Mouse (Mus musculus): Measurements from ENCODE around the gene Sbf2. TPM values are rescaled to one million over a fixed set of nuclear protein-coding genes. Genes with fewer than 3 reads are reported as not detected.

Gene Sbf2
- polyA plus RNA-seq, 1 experiment from 2014 or later: 19.3 TPM

DNA sequence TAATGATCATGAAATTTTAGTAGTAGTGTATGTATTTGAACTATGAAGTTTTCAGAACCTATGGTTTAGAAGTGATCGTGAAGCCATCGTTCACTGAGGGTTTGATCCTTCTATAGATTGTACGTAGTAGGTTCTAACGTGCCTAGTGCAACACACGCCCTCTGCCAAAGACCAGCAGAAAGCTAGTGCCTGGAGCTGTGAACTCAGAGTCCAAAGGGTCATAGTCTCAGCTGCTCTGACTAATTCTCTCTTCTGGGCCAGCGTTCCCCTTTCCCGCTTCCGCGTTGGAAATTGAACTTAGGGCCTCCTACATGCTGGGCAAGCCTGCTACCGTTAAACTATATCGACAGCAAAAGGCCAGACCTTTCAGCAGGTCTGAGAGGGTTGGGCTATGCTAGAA, 1.1 kb upstream of the Sbf2 start:
- ATAC-seq: peak; percentile 78
- peak overlapping the region; percentile 96 for H3K4me2 ChIP-seq (replicated peaks; ENCODE audit: low read depth)
- H3K4me1 ChIP-seq (replicated peaks; ENCODE audit: control insufficient read depth, insufficient read depth, low read length): peaks cover 10% of the 10 kb centered on the region
- peak overlapping the region; percentile 77 for H3K4me3 ChIP-seq (ENCODE audit: low read depth, low read length)
- peak overlapping the region; percentile 93; the same call in 1 of the 2 replicates for H3K9ac ChIP-seq (ENCODE audit: low read depth, low read length)
- no peaks in the 10 kb centered on the region for H3K27me3 ChIP-seq (replicated peaks; ENCODE audit: control insufficient read depth, insufficient read depth, low read length)
- H3K36me3 ChIP-seq (ENCODE audit: control insufficient read depth, insufficient read depth): no peaks in the 10 kb centered on the region
- 13% methylated on average over 11 of the region's 11 CpGs for WGBS
- no peak for TF ChIP-seq CTCF (IDR thresholded peaks at IDR 0.05; ENCODE audit: low read depth)
- peak overlapping the region; percentile 100 for H3K27ac ChIP-seq (ENCODE audit: low read depth, low read length)
- no peaks in the 10 kb centered on the region for H3K9me3 ChIP-seq (ENCODE audit: control insufficient read depth)

DNA sequence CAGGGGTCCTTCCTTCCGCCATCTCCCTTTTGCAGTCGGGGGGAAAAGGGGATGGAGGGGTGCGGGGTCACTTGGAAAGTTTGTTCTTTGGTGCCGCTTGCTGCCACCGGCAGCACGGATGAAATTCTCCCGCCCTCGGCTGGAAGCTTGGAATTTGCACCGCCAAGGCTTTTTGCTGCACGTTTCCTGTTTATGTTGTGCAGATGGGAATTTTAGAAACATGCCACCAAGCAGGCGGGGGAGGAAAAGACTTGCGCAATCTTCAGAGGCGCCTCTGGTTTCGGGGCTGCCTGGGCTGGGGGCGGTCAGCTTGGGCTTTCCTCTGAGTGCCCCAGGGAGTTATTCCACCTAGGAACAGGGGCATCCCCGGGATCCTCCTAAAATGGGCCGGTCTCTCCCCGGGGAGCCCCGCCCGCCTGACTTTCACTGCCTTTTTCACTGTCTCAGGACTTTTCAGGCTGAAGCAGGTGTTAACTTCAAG, 469 bp upstream of the Sbf2 start:
- Histone ChIP-seq H3K27me3 (replicated peaks; ENCODE audit: control insufficient read depth, insufficient read depth, low read length) (no peaks in the 10 kb centered on the region), H3K4me3 (ENCODE audit: low read depth, low read length) (peak overlapping the region; percentile 77), H3K27ac (ENCODE audit: low read depth, low read length) (peak overlapping the region; percentile 100), H3K4me2 (replicated peaks; ENCODE audit: low read depth) (peak overlapping the region; percentile 96), H3K36me3 (ENCODE audit: control insufficient read depth, insufficient read depth) (no peaks in the 10 kb centered on the region), H3K4me1 (replicated peaks; ENCODE audit: control insufficient read depth, insufficient read depth, low read length) (peaks cover 10% of the 10 kb centered on the region), H3K9ac (ENCODE audit: low read depth, low read length) (peak overlapping the region; percentile 93), H3K9me3 (ENCODE audit: control insufficient read depth) (no peaks in the 10 kb centered on the region)
- no peak for TF ChIP-seq CTCF (IDR thresholded peaks at IDR 0.05; ENCODE audit: low read depth)
- peak; percentile 17 for ATAC-seq
- 2% methylated on average over 20 of the region's 20 CpGs for WGBS

DNA sequence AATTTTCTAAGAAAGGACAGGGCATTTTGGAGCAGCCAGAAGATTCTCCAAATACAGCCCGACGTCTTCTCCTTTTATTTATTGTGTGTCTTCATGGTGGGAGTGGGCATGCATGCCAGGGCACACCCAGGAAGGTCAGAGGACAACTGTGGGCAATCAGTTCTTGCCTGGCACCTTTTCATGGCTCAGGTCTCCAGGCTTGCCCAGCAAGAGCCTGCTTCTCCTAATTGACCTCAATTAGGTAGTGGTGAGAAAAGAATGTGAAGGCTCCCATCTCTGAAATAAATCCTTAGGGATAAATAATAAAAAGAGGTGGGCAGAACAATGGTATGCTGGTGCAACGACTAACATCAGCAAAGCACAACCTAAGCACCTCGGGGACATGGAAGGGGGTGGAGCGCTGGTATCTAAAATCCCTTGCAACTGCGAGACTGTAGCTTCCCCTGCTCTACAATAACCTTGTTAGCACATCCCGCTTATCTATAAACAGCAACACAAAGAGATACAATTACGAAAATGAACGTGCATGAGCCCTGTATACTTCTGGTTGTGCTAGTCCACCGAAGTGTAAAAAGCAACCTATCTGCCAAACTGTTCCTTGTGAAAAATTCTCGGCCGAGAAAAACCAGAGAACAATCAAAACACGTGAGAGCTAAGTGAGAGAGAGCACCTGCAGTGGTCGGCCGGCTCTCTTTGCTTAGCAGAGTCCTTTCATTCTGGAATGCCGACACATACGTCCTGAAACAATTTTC, 1.2 kb downstream of the Sbf2 start:
- Histone ChIP-seq H3K27ac (ENCODE audit: low read depth, low read length) (peak overlapping the region; percentile 100), H3K9ac (ENCODE audit: low read depth, low read length) (peak overlapping the region; percentile 93), H3K36me3 (ENCODE audit: control insufficient read depth, insufficient read depth) (no peaks in the 10 kb centered on the region), H3K4me3 (ENCODE audit: low read depth, low read length) (peak overlapping the region; percentile 77), H3K27me3 (replicated peaks; ENCODE audit: control insufficient read depth, insufficient read depth, low read length) (no peaks in the 10 kb centered on the region), H3K9me3 (ENCODE audit: control insufficient read depth) (no peaks in the 10 kb centered on the region), H3K4me2 (replicated peaks; ENCODE audit: low read depth) (peak overlapping the region; percentile 96), H3K4me1 (replicated peaks; ENCODE audit: control insufficient read depth, insufficient read depth, low read length) (peaks cover 10% of the 10 kb centered on the region)
- WGBS: under 1% methylated on average over 17 of the region's 17 CpGs
- no peak for TF ChIP-seq CTCF (IDR thresholded peaks at IDR 0.05; ENCODE audit: low read depth)
- ATAC-seq: no peak

DNA sequence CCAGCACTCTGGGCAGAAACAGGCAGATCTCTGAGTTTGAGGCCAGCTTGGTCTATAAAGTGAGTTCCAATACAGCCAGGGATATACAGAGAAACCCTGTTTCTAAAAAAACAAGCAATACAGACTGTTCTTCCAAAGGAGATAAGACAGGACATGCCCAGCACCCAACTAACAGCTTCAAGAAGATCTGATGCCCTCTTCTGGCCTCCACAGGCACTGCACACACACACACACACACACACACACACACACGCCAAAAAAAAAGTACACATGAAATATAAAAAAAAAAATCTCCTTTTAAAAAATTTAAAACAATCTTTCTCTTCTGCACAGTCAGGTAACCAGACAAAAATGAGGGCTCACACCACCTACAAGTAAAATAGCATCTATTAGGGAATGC, 7.8 kb downstream of the Sbf2 start:
- Histone ChIP-seq H3K36me3 (ENCODE audit: control insufficient read depth, insufficient read depth) (no peaks in the 10 kb centered on the region), H3K4me3 (ENCODE audit: low read depth, low read length) (no peak overlapping the region), H3K9ac (ENCODE audit: low read depth, low read length) (no peak overlapping the region), H3K4me1 (replicated peaks; ENCODE audit: control insufficient read depth, insufficient read depth, low read length) (no peaks in the 10 kb centered on the region), H3K4me2 (replicated peaks; ENCODE audit: low read depth) (no peak overlapping the region), H3K9me3 (ENCODE audit: control insufficient read depth) (no peaks in the 10 kb centered on the region), H3K27ac (ENCODE audit: low read depth, low read length) (no peak overlapping the region), H3K27me3 (replicated peaks; ENCODE audit: control insufficient read depth, insufficient read depth, low read length) (no peaks in the 10 kb centered on the region)
- 0 out of 2 replicates have a peak, but pooled peaks have one; percentile 15 for TF ChIP-seq CTCF (IDR thresholded peaks at IDR 0.05; ENCODE audit: low read depth)
- WGBS: 92% methylated on average over 1 of the region's 1 CpGs
- ATAC-seq: no peak

DNA sequence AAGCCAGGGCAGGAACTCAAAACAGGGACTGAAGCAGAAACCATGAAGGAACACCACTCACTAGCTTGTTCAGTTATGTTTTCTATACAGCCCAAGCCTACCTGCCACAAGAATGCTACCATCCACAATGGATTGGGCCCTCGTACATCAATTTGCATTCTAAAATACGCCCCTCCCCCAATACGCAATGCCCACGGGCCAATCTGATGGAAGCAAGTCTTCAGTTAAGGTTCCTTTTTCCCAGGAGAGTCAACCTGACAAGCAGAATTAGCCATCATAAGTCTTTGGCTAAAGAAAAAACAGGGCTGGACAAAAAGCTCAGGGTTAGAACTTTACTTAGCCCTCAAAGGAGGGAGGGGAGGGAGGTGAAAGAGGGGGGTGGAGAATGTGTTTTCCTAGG, 9.2 kb downstream of the Sbf2 start:
- ATAC-seq: no peak
- no peak overlapping the region for H3K9ac ChIP-seq (ENCODE audit: low read depth, low read length)
- H3K27me3 ChIP-seq (replicated peaks; ENCODE audit: control insufficient read depth, insufficient read depth, low read length): no peaks in the 10 kb centered on the region
- no peak overlapping the region for H3K4me2 ChIP-seq (replicated peaks; ENCODE audit: low read depth)
- H3K4me1 ChIP-seq (replicated peaks; ENCODE audit: control insufficient read depth, insufficient read depth, low read length): no peaks in the 10 kb centered on the region
- H3K27ac ChIP-seq (ENCODE audit: low read depth, low read length): no peak overlapping the region
- H3K9me3 ChIP-seq (ENCODE audit: control insufficient read depth): no peaks in the 10 kb centered on the region
- no peak for TF ChIP-seq CTCF (IDR thresholded peaks at IDR 0.05; ENCODE audit: low read depth)
- no peaks in the 10 kb centered on the region for H3K36me3 ChIP-seq (ENCODE audit: control insufficient read depth, insufficient read depth)
- WGBS: 84% methylated on average over 4 of the region's 4 CpGs
- H3K4me3 ChIP-seq (ENCODE audit: low read depth, low read length): no peak overlapping the region

DNA sequence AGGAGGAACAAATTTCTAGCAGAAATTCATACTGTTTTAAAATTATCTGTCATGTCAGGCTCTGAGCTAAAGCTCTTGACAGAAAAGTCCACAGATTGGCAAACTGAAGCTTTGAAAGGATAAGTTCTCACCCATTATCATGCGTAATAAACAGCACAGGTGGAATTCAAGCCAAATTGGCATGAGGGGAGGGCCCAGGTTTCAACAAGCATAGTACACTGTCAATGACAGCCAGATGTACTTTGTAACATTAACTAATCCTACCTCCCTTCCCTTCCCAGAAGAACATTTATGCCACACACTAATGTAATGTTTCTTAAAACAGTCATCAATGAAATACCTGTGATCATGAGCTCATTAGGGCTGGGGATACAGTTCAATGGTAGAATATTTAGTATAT, 17.6 kb downstream of the Sbf2 start:
- Histone ChIP-seq H3K27me3 (replicated peaks; ENCODE audit: control insufficient read depth, insufficient read depth, low read length) (no peaks in the 10 kb centered on the region), H3K36me3 (ENCODE audit: control insufficient read depth, insufficient read depth) (no peaks in the 10 kb centered on the region), H3K27ac (ENCODE audit: low read depth, low read length) (no peak overlapping the region), H3K4me1 (replicated peaks; ENCODE audit: control insufficient read depth, insufficient read depth, low read length) (no peaks in the 10 kb centered on the region), H3K4me2 (replicated peaks; ENCODE audit: low read depth) (no peak overlapping the region), H3K4me3 (ENCODE audit: low read depth, low read length) (no peak overlapping the region), H3K9ac (ENCODE audit: low read depth, low read length) (no peak overlapping the region), H3K9me3 (ENCODE audit: control insufficient read depth) (no peaks in the 10 kb centered on the region)
- no peak for ATAC-seq
- TF ChIP-seq CTCF (IDR thresholded peaks at IDR 0.05; ENCODE audit: low read depth): no peak
- 81% methylated on average over 1 of the region's 1 CpGs for WGBS
